Mouse (Mus musculus) effector memory CD4-positive, alpha-beta T cell, adult 7 months (primary cell): ENCODE measurements around the gene Tbc1d8b. TPM values are rescaled to one million over a fixed set of nuclear protein-coding genes. Genes with fewer than 3 reads are reported as not detected.

Experiments
- polyA plus RNA-seq: library from polyadenylated mRNA; unstranded; fragments of 100-300 nt; shearing (Covaris generic); gene quantifications from one replicate; pipeline ENCODE4 v1.2.1, GENCODE M21; 2017

The Tbc1d8b gene
- polyA plus RNA-seq = 10.2 TPM

DNA sequence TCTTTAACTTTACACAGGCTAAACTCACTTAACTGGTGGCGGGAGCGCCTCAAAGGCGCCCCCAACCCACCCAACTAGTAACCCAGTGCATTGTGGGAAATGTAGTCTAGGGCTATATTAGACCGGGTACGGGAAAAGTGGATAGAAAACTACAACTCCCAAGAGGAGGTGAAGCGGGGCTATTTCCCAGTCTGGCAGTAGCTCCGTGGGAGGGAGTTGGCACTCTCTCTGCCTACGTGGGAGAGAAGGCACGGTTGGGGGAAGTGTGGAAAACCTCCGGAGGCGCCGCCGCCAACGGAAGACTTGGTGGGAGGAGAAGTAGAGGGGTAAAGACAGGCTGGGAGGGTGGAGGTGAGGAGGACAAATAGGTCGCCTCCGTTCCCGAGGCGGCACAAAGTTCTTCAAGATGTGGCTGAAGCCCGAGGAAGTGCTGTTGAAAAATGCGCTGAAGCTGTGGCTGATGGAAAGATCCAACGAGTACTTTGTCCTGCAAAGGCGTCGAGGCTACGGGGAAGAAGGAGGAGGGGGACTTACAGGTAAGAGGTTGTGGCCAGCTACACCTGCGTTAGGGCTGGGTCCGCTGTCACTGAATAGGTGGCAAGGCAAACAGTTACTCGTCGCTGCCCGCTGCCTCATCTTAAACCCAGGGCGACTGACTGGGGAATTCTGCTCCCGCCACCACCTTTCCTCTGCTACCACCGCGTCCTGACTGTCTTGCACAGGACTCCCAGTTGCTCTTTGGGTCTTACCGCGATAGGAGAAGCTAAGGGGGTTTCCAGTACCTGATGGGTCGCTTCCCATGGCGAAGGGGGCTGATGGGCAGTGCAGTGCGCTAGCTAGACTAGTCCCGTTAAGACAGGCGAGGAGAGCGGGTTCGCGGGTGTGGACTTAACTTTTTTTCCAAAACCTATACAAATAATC lies at the start of gene Tbc1d8b:
TSS of gene Tbc1d8b (plus strand) at position 222 of the 921 bp plus-strand sequence.

DNA sequence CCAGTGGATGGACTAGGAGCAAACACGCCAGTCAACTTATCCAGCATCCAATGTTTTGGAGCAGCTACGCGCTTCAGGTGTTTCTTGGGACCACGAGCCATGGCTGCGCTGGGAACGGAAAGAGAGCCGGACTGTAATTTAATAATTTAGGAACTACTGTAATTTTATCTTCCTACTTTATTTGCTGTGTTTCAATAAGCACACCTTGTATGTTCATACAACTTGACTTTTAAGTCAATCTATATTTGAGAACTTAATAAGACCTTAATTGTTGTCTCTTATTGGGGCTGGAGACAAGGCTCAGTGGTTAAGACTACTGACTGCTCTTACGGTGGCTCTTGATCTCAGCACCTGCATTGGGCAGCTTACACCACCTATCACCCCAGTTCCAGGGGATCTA lies 29.6 kb downstream of the Tbc1d8b start, which contains the start of gene Gm15013:
TSS of gene Gm15013 (minus strand) at position 101 of the 400 bp plus-strand sequence.

DNA sequence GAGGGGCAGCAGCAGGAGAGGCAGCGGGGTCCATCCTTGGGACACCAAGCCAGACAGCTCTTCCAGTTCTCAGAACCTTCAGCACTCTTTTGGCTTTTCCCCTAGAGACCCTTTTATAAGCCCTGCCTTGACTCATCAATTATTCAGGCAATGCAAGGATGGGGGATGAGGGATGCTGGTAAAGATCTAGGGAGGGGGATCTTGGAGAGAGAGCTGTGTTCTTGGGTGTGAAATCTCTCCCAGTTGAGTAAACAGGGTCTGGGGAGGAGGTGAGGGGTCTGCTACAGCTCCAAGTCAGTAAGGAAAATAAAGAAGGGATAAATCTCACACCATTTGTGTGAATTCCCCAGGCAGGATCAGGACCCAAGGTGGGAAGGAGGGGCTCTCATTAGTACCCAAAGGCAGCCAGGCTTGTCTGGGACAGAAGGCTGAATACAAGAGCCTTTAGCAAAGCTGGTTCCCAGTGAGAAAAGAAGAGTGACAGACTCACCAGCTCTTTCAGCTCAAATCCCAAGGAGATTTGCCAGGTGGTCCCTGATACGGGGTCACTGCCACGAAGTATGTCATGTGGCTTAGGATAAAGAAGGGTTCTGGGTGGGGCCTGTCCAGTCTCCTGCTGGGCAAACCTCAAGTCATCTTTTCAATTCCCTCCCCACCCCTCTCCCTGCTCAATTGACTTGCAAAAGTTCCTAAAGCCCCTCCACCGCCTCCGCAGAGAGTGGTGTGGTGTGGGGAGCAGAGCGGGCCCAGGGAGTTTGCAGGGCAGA lies 97.7 kb downstream of the Tbc1d8b start, which contains the start of gene Ripply1:
TSS of gene Ripply1 (minus strand) at position 76 of the 767 bp plus-strand sequence.

DNA sequence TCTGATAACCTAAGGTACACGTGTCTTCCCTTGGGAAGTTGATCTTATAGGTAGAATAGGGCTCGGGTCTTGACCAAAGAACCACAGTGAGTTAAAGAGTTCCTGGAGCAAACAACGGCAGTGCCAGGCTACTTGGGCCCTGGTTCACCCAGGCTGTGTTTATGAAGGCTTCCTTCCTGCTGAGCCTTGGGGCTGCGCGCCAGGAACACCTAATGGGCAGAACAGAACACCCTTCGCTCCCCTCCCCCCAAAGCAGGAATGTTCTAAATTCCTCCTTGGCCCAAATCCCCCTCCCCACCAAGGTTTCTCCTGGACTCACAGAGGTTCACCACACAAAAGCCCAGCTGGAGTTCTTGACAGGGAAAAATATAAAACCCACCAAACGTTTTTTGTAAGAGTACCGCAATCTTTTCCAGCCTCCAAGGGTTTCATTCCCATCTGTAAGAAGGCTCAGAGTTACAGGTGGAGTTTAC lies 115.6 kb downstream of the Tbc1d8b start, which contains the start of gene Cldn2:
TSS of gene Cldn2 (plus strand) at position 423 of the 473 bp plus-strand sequence.

Other genes starting within 250 kb of the Tbc1d8b start
- gene D330045A20Rik, start 204.6 kb upstream of the Tbc1d8b start, polyA plus RNA-seq = 0.40 TPM
- gene Rnf128, start 121.7 kb upstream of the Tbc1d8b start, polyA plus RNA-seq = 19.0 TPM
- gene Gm15013, start 29.5 kb downstream of the Tbc1d8b start, polyA plus RNA-seq = 2.0 TPM
- not detected for gene Ripply1, start 97.4 kb downstream of the Tbc1d8b start, polyA plus RNA-seq
- not detected for gene Cldn2, start 115.8 kb downstream of the Tbc1d8b start, polyA plus RNA-seq
- gene Morc4, start 186.7 kb downstream of the Tbc1d8b start, polyA plus RNA-seq = 0.34 TPM